Mouse (Mus musculus): Measurements from ENCODE around the gene Pth2.

DNA sequence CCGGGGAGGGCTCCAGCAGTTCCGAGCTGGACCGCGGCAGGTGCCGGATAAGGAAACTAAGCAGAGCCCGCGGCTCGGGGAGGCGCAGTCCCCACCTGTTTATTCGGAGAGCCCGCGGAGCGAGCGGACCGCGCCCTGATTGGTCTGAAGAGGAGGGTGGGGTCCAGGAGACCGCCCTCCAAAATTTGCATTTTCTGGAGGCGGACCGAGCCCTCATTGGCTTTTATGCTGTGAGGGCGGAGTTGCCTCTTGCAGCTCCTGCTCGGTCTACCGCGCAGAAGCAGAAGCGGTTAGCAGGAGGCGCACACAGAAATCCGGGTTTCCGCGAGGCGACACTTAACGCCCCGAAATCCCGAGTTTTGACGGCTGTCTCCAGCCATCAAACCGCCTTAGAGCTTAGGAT is 1.4 kb downstream of the Pth2 start:
- no peak for TF ChIP-seq CTCF (IDR thresholded peaks at IDR 0.05; ENCODE audit: low read depth, low read length)
- TF ChIP-seq POLR2A (IDR thresholded peaks at IDR 0.05; ENCODE audit: borderline replicate concordance, low read depth, low read length): no peak

All from bone marrow macrophage, adult 2 months (primary cell).